Mouse (Mus musculus) right cerebral cortex, adult 2 months (tissue): ENCODE measurements at regions not wholly inside any gene's neighbourhood (a gene's known extent, or its start where the extent isn't known, plus 50 kb on each side); places are given as distances from the start of the nearest gene placed in this dataset.

Experiments used
- DNase-seq, 2 experiments: peaks; one replicate each; pipeline ENCODE4 v3.0.0; 2021 to 2022; ENCODE audit warnings: low spot score in 2 of 2

DNA sequence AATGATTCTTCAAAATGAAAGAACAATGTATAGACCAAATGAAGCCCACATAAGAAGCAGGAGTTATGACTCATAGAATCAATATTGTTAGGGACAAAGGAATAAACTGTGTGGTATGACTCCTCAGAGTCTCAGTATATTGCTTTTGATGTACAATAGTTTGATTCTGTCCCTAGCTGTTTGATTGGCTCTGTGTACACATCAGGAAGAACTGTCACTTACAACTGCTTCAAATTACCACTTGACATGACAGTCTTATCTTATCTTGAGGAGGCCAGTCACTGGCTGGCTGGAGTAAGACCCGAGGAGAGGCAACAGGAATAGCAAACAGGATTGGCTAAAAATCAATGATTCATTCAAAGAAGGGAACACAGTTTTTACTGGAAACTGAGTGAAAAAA lies 1333.5 kb upstream of the Gm38303 start:
- DNase-seq = no peak

DNA sequence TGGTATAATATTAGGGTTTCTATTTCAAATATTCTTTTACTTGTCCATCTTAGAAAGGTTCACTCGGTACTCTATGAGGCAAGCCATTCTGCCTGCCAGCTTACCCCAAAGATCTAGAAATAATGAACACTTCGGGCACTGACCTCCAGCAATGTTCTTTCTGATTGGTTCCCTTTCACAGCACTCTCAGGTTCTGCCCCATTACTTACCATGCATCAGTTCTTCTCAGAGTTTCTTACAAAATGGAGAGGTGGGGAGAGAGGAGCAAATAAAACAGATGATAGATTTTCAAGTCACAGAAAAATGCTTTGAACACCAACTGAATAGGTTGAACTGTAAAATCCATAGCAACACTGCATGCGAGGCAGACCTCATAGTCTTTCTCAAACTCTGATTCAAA lies 1303.8 kb upstream of the Gm38303 start:
- DNase-seq = no peak

DNA sequence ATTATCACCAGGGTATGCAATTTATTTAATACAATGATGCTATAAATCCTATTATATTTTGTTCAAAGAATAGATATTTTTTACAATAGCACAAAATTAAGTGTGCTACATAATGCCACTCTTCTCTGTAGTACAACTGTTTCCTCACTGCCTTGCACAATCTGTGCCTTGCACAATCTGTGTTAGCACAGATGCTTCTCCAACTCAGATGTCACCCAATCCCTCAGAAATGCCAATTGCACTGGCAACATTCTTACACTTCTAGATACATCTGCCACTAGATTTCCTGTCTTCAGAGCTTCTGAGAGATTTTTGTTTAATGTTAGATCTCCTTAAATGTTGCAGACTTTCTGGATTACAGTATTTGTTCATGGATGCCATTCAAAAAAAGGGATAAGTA lies 1266.0 kb upstream of the Gm38303 start:
- DNase-seq = peak in 1 of 2 experiments; percentile 2

DNA sequence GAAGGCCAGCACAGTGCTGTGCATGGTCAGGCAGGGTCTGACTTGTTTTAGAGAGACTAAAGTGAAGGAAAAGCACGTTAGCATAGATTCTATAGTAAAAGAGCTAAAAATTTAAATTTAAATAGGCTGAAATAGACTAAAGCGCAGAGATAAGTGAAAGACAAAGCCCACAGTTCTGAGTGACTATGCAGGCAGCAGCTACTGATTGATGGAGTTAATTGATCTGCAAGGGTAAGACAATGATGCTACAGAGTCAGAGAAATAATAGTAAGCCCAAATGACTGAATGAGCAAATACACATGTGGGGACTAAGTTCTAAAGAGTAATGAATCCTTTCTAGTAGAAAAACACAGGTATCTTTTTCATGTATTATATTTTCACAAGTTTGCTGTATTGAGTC lies 1228.4 kb upstream of the Gm38303 start:
- DNase-seq = no peak

DNA sequence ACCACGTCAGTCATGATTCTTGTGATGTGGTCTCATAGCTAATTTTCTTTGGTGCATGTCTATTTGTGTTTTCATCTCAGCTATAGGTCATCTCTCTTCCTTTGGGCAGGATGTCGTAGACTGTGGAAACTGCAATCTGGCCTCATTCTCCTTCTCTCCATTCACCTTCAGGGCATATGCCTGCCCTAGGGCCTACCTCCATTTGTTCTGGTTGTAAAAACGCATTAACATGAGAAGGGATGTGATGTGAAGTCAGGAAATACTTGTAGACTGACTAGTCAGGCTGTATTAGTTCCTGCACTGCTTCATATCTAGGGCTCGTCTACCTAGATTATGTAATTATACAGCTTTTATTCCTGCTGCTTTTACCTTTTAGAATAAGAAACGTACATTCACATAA lies 1227.4 kb upstream of the Gm38303 start:
- DNase-seq = no peak
